Mouse (Mus musculus) heart, postnatal 0 days (tissue): ENCODE measurements around the gene Cav1. TPM values are rescaled to one million over a fixed set of nuclear protein-coding genes. Genes with fewer than 3 reads are reported as not detected.

Experiments
- ATAC-seq: fragments of 200-750 bp; cut with Nextera tagmentation; 2 replicates; pipeline ENCODE4 v1.8.0; 2017; ENCODE audit warnings: low read depth, moderate number of reproducible peaks, moderate library complexity; ENCODE audit not compliant: insufficient read depth
- DNase-seq: peaks from one replicate; pipeline ENCODE4 v3.0.0-alpha.2; 2016; ENCODE audit warnings: low spot score
- H3K27ac ChIP-seq: fragments of 300-500 bp; sonication (generic); 2 replicates; pipeline ENCODE4 v1.5.1; 2014; ENCODE audit warnings: low read depth, mild to moderate bottlenecking
- H3K27me3 ChIP-seq: fragments of 300-500 bp; sonication (generic); 2 replicates; pipeline ENCODE4 v1.6.1; 2014; ENCODE audit warnings: low read length, mixed read lengths; ENCODE audit not compliant: control insufficient read depth, insufficient read depth
- H3K36me3 ChIP-seq: fragments of 300-500 bp; sonication (generic); replicated peaks from 2 replicates; pipeline ENCODE4 v1.6.1; 2014; ENCODE audit warnings: low read length, mixed read lengths; ENCODE audit not compliant: control insufficient read depth, insufficient read depth
- H3K4me1 ChIP-seq: fragments of 300-500 bp; sonication (generic); 2 replicates; pipeline ENCODE4 v1.6.1; 2014; ENCODE audit warnings: antibody characterized with exemption; ENCODE audit not compliant: control insufficient read depth, insufficient read depth
- H3K4me2 ChIP-seq: fragments of 300-500 bp; sonication (generic); 2 replicates; pipeline ENCODE4 v1.6.1; 2014; ENCODE audit warnings: low read depth, mild to moderate bottlenecking, low read length, moderate library complexity
- H3K4me3 ChIP-seq: fragments of 300-500 bp; sonication (generic); 2 replicates; pipeline ENCODE4 v1.5.1; 2014; ENCODE audit warnings: low read depth, low read length
- H3K9ac ChIP-seq: fragments of 300-500 bp; sonication (generic); replicated peaks from 2 replicates; pipeline ENCODE4 v1.6.1; 2014; ENCODE audit warnings: low read depth, low read length, mixed read lengths
- H3K9me3 ChIP-seq: fragments of 300-500 bp; sonication (generic); replicated peaks from 2 replicates; pipeline ENCODE4 v1.6.1; 2016; ENCODE audit warnings: low read length; ENCODE audit not compliant: control insufficient read depth
- CTCF ChIP-seq: IDR thresholded peaks from 2 replicates; pipeline ENCODE4 v1.5.1; 2016; ENCODE audit warnings: antibody characterized with exemption, control low read depth, low read depth
- EP300 ChIP-seq: IDR thresholded peaks from 2 replicates; pipeline ENCODE4 v1.6.1; 2016; ENCODE audit warnings: antibody characterized with exemption, low read depth
- WGBS: fragments of 180-500 bp; shearing (Covaris S2); extraction: QIAGEN DNeasy Blood & Tissue Kit; methylation state at CpG from one replicate; pipeline ENCODE4 v1.1.7; 2014; 5-methylcytosine and 5-hydroxymethylcytosine counted together
- polyA plus RNA-seq: library from polyadenylated mRNA; unstranded; fragments of >200 nt; fragmentation: Nextera tagmentation; extraction: Ambion mirVana; gene quantifications from 2 replicates; pipeline ENCODE4 v1.2.1, GENCODE M21; 2015
- total RNA-seq: library from RNA; depleted of rRNA; stranded (reverse); fragments of >200 nt; gene quantifications from 2 replicates; pipeline ENCODE4 v1.2.3, GENCODE M21; 2014; ENCODE audit warnings: low replicate concordance

The Cav1 gene
- total and polyA plus RNA-seq, 2 experiments from 2014 or later, result 335 to 590 TPM

DNA sequence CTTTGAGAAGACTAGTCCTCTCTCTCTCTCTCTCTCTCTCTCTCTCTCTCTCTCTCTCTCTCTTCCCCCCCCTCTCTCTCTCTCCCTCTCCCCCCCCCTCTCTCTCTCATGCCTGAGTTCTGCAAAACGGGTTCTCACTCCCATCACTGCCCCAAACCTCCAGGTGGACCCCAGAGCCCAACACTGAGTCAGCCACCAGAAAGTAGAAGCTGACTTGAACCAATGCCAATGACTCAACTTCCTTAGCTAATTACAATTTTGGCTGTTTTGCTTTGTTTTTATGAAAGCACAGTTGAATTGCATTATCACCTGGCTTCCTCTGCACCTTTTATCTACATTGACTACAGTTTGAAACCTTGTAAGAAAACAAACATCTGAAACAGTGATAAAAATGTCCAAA is 11.8 kb downstream of the Cav1 start:
- H3K27ac ChIP-seq, result peak overlapping the region; percentile 56; the same call in 1 of the 2 replicates
- no peak overlapping the region for H3K4me3 ChIP-seq
- no peak for TF ChIP-seq EP300
- TF ChIP-seq CTCF, result no peak
- ATAC-seq, result no peak
- H3K4me2 ChIP-seq, result no peak overlapping the region
- H3K36me3 ChIP-seq, result no peaks in the 10 kb centered on the region
- WGBS, result 40% methylated on average over 1 of the region's 1 CpGs
- no peak overlapping the region for H3K9ac ChIP-seq
- H3K4me1 ChIP-seq, result peaks cover 26% of the 10 kb centered on the region
- H3K27me3 ChIP-seq, result no peaks in the 10 kb centered on the region
- DNase-seq, result no peak
- no peaks in the 10 kb centered on the region for H3K9me3 ChIP-seq

DNA sequence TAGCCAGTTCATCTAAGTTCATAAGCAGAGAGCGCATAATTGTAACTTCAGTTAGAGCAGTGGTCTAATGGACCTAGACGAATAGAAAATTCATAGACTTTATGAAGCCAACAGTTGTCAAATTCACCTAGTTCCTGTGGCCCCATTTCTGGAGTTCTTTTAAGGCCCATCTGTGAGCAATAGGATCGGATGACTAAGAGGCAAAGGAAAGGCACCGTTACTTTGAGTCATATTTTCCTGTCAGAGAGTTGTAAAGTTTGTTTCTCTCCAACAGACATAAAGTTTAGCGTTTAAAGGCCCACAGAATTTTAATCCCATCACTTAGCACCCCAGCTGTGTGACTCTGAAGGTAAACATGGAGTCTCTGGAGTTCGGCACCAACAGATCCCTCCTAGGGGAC is 15.8 kb downstream of the Cav1 start:
- Histone ChIP-seq H3K27ac (peak overlapping the region; percentile 11; the same call in 1 of the 2 replicates), H3K4me3 (no peak overlapping the region), H3K9ac (no peak overlapping the region), H3K9me3 (no peaks in the 10 kb centered on the region), H3K4me1 (peaks cover 26% of the 10 kb centered on the region), H3K27me3 (no peaks in the 10 kb centered on the region), H3K4me2 (no peak overlapping the region), H3K36me3 (peaks cover 8% of the 10 kb centered on the region; the same call in 1 of the 2 replicates)
- no peak for ATAC-seq
- no peak for DNase-seq
- WGBS, result 73% methylated on average over 6 of the region's 6 CpGs
- TF ChIP-seq EP300 (no peak), CTCF (no peak)

DNA sequence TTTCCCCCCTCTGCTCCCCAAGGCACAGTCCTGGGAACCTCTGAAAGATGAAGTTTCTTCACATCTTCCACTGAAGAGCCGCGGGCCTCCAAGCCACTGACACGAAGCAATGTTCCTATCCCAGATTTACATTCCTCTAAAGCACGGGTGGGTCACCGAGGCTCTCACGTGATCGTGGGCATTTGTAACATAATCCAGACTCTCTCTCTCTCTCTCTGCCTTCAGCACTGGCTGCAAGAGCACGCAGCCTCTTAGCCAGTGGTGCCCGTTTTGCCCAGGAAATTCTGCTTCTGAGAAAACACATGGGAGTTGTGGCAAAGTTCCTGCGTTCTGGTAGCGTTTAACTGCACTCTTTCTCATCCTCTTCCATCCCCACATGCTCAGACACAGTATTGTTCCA is 21.1 kb downstream of the Cav1 start:
- Histone ChIP-seq H3K4me2 (peak overlapping the region; percentile 39), H3K9ac (no peak overlapping the region; the same call in 1 of the 2 replicates), H3K27ac (0 out of 2 replicates have a peak overlapping the region, but pooled peaks have one; percentile 2), H3K36me3 (peaks cover 17% of the 10 kb centered on the region; the same call in 1 of the 2 replicates), H3K4me1 (peaks cover 9% of the 10 kb centered on the region; the same call in 1 of the 2 replicates), H3K9me3 (no peaks in the 10 kb centered on the region), H3K27me3 (no peaks in the 10 kb centered on the region), H3K4me3 (no peak overlapping the region)
- no peak for DNase-seq
- 24% methylated on average over 11 of the region's 11 CpGs for WGBS
- no peak for ATAC-seq
- no peak for TF ChIP-seq CTCF
- no peak for TF ChIP-seq EP300

DNA sequence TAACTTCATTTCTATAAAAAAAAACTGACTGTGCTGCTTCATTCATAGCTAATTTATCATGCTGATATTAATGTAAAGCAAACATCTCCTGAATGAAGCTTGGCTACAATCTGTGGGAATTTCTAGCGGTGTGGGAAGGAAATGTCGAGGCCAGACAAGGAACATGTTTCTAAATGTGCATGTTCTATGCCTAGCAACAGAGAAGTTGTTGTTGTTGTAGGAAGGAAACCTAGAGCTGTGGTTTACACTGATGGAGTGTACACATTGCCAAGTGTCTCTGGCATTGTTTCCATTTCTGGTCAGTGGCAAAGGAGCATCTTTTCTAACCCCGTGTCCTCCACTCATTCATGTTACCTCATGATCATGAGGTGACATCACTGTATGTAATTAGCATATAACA is 23.7 kb downstream of the Cav1 start:
- H3K27ac ChIP-seq, result no peak overlapping the region
- WGBS, result 50% methylated on average over 3 of the region's 3 CpGs
- peaks cover 17% of the 10 kb centered on the region; the same call in 1 of the 2 replicates for H3K36me3 ChIP-seq
- no peak for TF ChIP-seq CTCF
- TF ChIP-seq EP300, result no peak
- H3K4me3 ChIP-seq, result no peak overlapping the region
- no peaks in the 10 kb centered on the region for H3K27me3 ChIP-seq
- DNase-seq, result no peak
- no peaks in the 10 kb centered on the region for H3K9me3 ChIP-seq
- no peak overlapping the region for H3K4me2 ChIP-seq
- H3K4me1 ChIP-seq, result peaks cover 13% of the 10 kb centered on the region; the same call in 1 of the 2 replicates
- no peak for ATAC-seq
- H3K9ac ChIP-seq, result no peak overlapping the region

DNA sequence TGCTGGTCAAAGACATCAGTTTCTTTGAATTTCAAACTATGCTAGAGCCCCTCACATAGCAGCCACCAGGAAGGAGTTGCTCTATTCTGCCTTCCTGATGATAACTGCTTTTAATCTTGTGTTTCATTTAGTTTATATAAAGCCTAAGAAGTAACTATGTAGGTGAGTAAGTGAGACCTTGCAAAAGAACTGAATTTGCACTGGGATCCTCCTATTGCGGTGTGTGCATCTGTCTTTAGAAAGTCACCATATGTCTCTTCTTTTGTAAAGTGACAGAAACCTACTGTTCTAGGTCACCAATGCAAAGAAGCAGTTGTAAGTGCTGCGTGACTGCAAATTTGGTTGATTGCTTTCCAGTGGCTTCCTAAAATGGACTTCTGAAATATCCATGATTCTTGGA is 31.6 kb downstream of the Cav1 start:
- Histone ChIP-seq H3K27ac (no peak overlapping the region), H3K4me3 (no peak overlapping the region), H3K9me3 (no peaks in the 10 kb centered on the region), H3K36me3 (peaks cover 18% of the 10 kb centered on the region), H3K9ac (no peak overlapping the region), H3K4me2 (no peak overlapping the region), H3K27me3 (no peaks in the 10 kb centered on the region), H3K4me1 (0 out of 2 replicates have a peak, but pooled peaks cover 3% of the 10 kb centered on the region)
- WGBS, result 97% methylated on average over 2 of the region's 2 CpGs
- ATAC-seq (no peak), DNase-seq (no peak)
- TF ChIP-seq CTCF (no peak), EP300 (no peak)

DNA sequence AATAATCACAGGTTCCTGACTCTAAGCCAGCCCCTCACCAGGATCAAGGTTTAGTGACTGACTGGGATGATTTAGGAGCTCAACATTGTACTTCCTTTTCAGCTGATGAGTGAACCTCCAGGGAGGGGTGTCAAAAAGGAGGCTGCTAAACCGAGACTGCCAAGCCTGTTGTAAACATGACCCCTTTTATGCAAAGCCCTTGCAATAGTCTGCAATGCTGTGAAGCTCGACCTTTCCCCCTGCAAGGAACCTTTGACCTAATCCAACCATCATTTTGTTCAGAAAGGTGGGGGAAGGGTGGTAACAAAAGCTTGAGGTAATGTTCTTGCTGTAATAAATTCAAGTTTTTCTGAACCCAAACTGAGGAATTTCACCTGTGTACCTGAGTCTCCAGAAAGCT is 34.3 kb downstream of the Cav1 start:
- H3K36me3 ChIP-seq, result peaks cover 18% of the 10 kb centered on the region
- no peaks in the 10 kb centered on the region for H3K9me3 ChIP-seq
- 34% methylated on average over 2 of the region's 2 CpGs for WGBS
- no peak overlapping the region for H3K4me2 ChIP-seq
- H3K9ac ChIP-seq, result no peak overlapping the region
- ATAC-seq (no peak), DNase-seq (no peak)
- no peak overlapping the region for H3K4me3 ChIP-seq
- H3K27me3 ChIP-seq, result no peaks in the 10 kb centered on the region
- TF ChIP-seq CTCF (no peak), EP300 (no peak)
- H3K27ac ChIP-seq, result no peak overlapping the region
- no peaks in the 10 kb centered on the region for H3K4me1 ChIP-seq
